Mouse (Mus musculus): ENCODE results near the gene Taf12.
"Not testable (repeated sequence)": the region's sequence is repeated elsewhere in the genome, so short reads cannot be mapped to it uniquely, and the experiment has no call there.

Taf12 gene

DNA sequence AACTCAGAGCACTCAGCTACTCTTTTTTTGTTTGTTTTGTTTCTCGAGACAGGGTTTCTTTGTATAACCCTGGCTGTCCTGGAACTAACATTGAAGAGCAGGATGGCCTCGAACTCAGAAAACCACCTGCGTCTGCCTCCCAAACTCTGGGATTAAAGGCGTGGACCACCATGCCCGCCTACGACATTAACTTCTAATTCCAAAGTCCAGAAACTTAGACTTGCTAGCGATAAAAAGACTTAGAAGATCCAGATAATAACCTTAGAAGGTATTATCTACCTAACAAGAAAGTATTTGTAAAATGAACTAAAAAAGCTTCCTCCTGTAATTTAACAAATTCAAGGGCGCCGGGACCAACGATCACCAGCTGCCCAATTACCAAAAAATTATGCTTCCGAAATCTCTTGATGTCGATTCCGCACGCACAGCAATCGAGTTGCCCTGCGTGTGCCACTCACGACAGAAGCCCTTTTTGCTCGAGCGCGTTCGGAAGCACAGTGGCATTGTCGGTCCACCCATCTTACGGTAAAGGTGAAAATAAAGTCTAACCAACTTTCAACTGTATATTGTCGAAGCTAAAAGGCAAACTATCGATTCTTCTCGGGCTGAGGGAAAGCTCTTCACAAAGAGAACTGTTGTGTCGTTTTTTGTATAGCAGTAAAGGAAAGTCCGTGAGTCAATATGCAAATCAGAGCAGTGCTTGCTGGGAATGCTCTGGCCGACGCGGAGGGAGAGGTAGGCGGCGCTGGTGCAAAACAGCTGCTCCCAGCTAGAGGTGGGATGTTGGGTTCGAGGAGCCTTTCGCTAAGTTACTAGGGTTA, 4.2 kb upstream of the Taf12 start:
- peak; percentile 74 to 89 for DNase-seq (ENCODE audit: low spot score in 2 of 2)

DNA sequence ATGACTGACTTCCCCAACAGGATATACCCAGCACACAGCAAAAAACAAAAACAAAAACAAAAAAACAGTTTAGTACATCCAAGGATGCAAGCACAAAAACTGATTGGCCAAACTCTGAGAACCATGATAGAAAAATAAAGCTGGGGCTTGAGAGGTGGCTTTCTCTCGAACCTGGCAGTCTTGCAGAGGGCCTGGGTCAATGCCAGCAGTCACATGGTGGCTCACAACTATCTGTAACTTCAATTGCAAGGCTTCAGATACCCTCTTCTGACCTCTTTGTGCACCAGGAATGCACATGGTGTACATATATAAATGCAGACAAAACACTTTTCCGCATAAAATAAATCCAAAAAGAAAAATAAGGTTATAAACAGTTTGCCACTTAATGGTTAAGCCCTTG, 1.0 kb upstream of the Taf12 start:
- no peak for DNase-seq (ENCODE audit: low spot score in 2 of 2)

DNA sequence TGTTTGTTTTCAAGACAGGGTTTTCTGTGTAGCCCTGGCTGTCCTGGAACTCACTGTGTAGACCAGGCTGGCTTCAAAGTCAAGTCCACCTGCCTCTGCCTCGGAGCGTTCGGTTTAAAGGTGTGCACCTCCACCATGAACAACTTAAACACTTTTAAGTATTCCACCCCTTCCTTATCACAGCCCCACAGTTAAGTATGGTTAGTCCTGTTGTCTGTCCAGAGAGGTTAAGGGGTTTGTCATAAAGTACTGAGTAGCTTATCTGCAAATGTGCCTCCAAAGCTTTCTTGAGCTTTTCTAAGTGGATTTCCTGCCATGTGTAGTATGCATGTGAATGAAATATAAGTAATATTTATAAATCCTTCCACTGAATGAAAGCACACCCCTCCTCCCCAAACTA, 1.8 kb downstream of the Taf12 start:
- DNase-seq (ENCODE audit: low spot score in 2 of 2), result no peak

DNA sequence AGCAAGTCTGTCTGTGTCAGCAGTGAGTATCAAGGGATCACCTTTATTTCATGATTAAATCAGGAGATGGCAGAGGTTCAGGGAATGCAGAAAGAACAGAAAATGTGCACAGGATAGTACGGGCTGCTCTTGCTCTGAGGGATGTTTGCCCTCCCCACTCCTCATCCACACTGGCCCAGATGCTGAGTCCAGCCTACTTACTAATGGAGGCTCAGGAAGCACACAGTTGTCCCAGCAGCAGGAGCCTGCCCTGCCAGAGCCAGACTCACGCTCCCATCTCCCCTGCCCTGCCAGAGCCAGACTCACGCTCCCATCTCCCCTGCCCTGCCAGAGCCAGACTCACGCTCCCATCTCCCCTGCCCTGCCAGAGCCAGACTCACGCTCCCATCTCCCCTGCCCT, 14.7 kb downstream of the Taf12 start:
- DNase-seq (ENCODE audit: low spot score in 2 of 2), result not testable (repeated sequence)

DNA sequence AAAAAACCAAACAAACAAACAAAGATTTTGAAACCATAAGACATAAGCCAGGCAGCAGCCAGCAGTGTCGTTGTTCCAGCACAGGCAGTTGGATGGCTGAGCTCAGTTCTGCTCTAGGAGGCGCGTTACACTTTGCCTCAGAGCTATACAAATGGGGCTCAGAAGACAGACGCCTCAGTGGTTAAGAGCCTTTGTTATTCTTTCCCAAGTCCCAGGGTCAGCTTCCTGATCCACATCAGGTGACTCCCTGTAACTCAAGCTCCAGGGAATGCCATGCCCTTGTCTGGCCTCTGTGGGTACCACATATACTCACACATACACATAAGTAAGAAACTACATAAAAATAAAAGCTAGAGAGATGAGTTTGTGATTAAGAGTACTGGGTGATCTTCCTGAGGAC, 16.9 kb downstream of the Taf12 start:
- no peak for DNase-seq (ENCODE audit: low spot score in 2 of 2)

DNA sequence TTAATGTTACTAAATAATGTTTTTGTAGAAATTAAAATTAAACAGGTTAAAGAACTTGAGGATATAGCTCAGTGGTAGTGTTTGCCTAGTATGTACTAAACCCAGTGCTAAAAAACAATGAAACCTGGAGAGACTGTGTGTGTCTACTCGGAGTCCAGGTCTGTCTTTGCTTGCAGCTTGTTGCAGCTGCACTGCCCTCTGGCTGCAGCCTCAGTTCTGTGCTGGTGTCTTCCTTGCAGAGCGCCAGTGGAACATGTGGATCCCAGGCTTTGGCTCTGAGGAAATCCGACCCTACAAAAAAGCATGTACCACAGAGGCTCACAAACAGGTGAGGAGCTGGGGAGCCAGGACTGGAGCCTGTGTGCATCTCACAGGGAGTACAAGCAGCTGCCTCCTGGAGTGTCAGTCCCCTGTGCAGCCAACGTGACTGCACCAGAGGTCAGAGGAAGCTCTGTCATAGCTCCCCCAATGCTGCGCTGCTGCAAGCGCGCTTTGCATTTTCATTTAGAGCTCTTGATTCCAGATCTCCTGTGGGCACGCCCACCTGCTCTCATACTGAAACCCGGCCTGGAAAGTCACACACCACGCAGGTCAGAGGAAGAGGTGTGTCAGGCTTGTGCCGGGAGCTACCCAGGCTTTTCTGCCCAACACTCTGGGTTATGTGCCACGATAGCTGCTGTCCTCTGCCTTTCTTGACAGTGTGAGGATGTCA, 17.6 kb downstream of the Taf12 start:
- DNase-seq (ENCODE audit: low spot score in 2 of 2), result no peak

DNA sequence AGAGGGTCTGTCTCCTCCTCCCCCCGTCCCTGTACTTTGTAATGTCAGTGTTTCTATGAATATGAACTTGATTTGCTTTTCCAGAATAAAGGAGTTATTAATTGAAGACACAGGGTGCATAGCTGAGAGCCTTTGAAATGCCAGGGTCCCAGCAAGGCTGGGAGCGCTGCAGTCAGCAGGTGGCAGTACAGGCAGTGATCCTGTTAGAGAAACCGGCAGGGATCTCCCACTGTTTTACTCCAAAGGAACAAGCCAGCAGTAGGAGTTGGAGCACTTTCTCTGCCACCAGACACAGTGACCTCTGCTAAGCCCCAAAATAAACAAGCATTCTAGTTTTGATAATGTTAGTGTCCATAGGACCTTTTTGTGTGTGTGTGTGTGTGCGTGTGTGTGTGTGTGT, 18.8 kb downstream of the Taf12 start:
- peak in 1 of 2 experiments; percentile 46 for DNase-seq (ENCODE audit: low spot score in 2 of 2)

DNA sequence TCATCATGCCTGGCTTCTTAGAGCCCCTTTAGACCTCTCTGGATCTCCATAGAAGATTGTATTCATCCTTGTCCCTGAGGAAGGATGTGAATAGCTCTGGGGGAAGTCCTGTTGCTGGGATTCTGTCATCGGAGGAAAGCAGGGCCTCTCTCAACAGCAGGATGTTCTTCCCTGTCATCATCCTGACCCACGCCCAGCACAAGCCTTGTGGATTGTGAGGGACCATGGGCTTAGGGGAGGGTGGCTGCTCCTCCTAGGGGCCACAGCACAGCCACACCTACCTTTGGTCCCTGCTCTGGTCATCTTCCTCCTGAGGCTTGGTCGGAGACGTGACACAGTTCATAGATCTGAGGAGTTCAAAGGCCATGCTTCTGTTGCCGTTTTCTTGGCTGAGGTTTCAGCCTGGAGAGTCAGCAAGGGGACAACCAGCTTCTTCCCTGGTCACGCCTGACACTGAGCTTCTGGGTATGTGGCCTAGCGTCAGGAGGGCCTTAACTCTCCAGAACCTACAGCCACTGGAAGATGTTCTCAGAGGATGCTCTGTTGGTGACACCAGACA, 19.6 kb downstream of the Taf12 start:
- no peak for DNase-seq (ENCODE audit: low spot score in 2 of 2)

DNA sequence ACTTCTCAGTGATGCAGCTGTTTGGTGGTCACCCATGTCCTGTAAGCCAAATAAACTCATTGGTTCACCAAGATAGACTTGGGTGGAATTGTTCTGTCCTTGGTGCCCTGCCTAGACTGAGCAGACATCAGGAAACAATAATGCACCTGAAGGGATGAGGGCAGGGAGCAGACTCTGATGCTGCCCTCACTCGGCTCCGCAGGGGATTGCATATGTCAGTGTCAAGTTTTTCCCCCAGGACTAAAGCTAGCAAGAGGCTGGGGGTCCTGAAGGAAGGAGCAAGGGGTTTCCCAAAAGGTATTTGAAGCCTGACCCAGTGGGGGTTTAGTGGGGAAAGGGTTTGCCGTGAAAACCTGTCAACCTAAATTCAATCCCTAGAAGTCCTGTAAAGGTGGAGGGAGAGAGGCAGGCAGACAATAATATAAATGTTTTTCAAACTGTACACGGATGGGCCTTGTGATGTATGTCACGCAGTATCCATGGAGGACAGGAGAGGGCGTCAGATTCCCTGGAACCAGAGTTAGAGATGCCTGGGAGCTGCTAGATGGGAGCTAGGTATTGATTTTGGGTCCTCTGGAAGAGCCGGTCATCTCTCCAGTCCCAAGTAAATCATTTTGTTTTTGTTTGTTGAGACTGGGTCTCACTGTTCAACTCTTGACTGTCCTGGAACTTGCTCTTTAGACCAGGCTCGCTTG, 21.7 kb downstream of the Taf12 start:
- no peak for DNase-seq (ENCODE audit: low spot score in 2 of 2)

DNA sequence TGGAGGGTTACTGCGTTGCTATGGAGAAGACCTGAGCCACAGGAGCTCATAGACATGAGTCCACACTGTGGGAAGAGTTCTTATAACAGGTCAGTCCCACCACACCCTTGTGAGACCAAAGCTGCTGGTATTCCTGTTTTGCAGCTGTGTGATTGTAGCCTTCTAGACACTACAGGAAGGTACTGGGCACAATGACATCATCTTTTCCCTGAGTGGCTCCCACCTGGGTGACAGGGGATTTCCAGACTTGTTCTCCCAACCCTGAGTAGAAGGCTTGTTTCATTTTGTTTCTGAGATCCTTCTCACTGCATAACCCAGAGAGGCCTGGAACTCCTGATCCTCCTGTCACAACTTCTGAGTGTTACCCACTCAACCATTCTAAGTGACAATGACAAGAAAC, 25.7 kb downstream of the Taf12 start:
- DNase-seq (ENCODE audit: low spot score in 2 of 2), result no peak

DNA sequence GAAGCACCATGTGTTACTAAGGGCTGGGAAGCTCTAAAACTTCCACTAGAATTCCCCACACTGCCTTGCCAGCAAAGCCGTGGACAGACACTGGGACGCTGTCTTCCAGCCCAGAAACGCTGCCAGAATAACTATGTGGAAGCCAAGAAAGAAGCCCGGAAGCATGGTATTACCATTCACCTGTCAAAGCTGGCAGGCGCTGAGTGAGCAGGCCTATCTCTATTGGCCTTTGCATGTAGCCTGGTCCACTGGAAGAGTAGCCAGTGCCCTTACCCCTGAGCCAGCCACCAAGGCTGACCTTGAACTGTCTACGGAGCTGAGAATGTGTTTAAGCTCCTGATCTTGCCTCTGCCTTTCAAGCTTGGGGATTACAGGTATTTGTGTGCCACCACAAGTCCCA, 27.3 kb downstream of the Taf12 start:
- DNase-seq (ENCODE audit: low spot score in 2 of 2), result no peak

DNA sequence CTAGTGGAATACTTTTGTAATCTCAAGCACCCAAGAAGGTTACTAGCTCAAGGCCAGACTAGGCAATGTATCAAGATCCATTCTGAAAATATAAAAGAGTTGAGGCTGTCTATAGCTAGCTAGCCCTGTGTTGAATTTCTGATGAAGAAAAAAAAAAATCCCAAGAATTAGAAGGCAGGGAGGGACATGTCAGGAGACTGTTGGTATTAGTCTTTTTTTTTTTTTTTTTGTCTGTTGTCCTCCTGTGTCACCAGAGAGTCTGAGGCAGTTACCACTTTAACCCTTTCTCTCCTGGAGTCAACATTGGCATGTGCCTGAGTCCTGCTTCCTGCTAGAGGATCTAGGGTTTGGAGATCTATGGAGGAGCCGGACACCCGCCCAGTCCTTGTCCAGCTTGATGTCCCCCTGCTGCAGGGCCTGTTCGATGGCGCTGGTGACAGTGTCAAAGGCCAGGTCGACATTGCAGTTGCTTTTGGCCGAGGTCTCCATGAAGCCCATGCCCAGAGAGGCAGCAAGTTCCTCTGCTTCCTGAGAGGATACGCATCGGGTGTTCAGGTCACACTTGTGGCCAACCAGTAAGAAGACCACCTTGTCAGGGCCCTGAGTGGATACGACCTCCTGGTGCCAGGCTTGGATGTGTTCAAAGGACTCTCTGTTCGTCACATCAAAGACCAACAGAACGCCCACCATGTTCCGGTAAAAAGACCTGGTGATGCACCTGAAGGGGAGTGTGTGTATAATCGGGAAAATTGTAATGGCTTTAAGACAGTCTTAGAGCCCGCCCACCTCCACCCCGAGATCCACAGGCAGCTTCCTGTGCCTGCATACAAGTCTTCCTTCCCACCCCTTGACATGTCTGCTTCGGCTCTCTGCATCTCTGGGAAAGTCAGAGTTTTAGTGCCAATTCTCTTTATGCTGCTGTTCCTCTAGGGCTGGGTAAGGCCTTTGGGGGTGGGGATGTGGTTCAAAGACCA, 28.1 kb downstream of the Taf12 start:
- DNase-seq (ENCODE audit: low spot score in 2 of 2), result no peak

DNA sequence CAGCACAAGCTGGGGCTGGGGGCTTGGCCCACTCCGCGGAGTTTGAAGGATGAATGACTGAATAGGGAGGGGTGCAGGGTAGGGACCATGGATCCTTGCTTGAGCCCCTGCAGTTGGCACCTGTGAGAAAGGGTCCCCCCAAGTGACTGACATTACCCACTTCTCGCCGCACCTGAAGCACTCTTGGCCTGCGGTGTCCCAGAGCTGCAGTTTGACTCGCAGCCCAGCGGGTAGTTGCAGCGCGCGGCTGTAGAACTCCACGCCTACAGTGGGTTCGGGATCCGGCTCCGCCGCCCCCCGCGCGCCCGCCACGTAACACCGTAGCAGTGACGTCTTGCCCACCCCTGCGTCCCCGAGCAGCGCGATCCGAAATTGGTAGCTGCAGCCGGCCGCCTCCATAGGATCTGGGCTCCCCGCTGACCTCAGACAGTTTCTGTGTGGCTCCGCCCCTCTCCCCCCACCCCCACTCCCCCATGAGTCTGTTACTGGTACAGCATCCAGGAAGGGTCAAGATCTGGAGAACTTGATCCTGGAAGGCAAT, 28.8 kb downstream of the Taf12 start, which contains the start of gene Rab42:
TSS of gene Rab42 (minus strand) at position 447 of the 541 bp plus-strand sequence.
- DNase-seq (ENCODE audit: low spot score in 2 of 2), result peak in 1 of 2 experiments; percentile 66

DNA sequence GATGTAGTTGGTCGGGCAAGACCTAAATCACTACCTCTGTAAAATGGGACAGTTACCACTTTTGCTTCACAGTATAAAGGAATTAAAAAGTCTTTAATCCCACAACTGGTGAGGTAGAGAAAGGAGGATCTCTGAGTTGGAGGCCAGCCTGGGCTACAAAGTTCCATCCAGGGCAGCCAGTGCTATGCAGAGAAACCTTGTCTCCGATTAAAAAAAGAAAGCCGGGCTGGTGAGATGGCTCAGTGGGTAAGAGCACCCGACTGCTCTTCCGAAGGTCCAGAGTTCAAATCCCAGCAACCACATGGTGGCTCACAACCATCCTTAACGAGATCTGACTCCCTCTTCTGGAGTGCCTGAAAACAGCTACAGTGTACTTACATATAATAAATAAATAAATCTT, 29.3 kb downstream of the Taf12 start:
- not testable (repeated sequence) for DNase-seq (ENCODE audit: low spot score in 2 of 2)

DNA sequence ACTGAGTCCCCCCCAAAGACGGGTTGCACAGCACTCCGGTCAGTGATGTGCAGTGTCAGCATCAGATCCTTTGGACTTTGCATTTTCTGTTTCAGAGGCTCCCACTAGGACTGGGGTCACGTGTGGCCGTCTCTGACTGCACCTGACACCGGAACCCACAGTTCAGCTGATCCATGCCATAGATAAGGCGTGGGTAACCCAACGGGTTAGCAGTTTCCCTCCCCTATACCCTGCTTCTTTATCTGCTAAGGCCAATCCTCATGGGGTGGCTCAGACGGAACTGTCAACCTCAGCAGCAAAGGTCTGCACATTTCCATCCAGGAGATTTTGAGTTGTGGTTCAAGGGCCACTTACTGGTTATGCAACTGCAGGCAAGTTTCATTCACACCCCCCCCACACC, 31.1 kb downstream of the Taf12 start:
- DNase-seq (ENCODE audit: low spot score in 2 of 2), result no peak

DNA sequence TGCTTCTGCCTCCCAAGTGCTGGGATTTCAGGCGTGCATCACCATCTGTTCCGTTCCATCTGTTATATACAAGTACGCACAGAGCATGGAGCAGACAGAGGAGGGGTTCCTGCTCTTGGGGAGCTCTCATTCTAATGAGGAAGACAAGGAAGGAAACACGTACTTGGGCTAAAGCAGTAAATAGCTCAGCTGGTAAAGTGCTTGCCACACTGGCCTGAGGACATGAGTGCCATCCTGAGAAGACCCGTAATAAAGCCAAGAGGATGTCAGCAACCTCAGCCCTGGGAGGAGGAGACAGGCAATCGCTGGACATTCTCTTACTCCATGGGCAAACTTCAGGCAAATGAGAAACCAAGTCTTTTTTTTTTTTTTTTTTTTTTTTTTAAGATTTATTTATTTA, 31.8 kb downstream of the Taf12 start:
- DNase-seq (ENCODE audit: low spot score in 2 of 2), result no peak

DNA sequence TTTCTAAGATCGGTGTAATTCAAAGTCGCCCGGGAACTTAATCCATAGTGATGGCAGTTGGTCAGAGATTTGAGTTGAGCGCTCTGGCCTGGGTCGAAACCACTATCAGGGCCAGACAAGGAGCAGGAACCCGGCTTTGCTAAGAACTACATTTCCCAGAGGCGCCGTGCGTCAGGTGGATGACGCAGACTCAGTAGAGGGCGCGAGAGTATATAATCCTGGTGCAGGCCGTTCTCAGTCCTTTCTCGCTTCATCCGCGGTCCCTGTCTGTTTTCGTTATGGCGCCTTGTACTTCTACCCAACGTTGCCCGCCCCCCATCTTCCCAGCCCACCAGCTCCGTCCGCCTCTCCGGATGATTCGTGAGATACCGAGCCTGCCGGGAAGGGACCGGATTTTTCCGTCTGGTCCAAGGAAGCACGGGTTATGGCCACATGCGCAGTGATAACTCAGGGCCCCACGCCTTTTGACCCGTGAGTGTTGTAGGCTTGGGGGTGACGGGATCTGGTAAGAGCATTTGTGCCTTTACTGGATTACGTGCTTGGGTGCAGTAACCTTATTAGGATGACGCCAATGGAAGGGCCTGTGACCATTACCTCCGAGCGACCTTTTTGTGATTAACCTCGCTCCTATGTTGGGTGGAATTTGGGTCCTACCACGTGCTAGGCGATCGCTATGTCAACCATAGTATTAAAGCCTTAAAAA, 34.4 kb downstream of the Taf12 start:
- peak; percentile 81 to 92 for DNase-seq (ENCODE audit: low spot score in 2 of 2)

DNA sequence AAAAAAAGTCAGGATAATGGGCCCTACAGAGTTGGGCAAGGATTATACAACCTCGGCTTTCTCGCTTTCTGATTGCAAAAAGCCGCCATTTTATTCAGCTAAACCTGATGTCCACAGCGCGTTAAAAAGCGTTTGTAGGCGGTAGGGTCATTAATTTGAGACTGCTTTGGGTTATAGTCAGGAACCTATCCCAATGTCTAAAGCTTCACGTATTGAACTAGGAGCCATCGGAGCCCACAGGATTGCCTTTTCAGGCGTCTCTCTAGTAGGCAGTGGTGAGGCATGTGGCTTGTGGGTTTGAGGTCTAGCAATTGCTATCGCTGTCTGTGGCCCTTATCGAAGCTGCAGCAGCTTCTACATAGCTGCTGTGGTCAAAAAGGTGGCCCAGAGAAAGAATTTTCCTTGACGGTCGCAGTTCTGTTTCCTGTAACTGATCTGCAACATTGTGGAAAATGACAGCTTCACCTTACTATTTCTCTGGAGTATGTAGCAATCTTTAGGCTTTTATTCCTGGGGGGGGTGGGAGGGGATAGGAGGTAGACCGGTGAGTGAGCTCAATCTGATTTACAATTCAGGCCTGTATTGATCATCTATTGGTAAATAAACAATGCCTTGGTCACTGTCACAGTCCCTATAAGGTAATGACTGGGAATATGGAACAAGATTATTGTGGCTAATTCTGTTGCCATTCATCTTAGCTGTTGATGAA, 35.1 kb downstream of the Taf12 start:
- DNase-seq (ENCODE audit: low spot score in 2 of 2), result peak in 1 of 2 experiments; percentile 42

DNA sequence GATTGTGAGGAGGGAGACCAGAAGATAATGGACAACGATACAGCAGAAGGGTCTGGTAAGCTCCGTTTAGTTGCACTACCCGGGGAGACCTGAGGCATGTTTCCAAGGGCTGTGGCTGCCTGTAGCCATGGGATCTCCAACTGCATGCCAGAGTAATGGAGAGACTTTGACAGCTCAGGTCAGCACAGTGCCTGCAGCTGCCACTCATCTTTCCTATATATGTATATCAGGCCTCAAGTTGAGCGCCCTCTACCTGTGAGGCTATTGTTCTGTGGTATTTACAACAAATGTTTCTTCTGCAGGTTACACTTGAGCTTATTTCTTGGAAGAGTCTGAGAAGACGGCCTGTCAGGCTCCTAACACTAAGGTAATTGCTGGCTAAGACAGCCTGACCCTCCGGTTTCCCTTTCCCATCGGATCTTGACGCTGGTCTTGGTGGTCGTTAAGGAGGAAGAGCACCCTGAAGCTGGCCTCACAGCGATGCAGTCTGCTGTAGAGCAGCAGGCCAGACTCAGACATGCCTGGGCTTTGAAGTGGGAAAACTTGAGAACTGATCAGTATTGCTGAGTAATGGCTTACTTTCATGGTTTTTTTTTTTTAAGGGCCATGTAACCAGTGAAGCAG, 35.8 kb downstream of the Taf12 start:
- peak in 1 of 2 experiments; percentile 32 for DNase-seq (ENCODE audit: low spot score in 2 of 2)

Data from left cerebral cortex, adult 9 months (tissue).